In the genomic region with DNA sequence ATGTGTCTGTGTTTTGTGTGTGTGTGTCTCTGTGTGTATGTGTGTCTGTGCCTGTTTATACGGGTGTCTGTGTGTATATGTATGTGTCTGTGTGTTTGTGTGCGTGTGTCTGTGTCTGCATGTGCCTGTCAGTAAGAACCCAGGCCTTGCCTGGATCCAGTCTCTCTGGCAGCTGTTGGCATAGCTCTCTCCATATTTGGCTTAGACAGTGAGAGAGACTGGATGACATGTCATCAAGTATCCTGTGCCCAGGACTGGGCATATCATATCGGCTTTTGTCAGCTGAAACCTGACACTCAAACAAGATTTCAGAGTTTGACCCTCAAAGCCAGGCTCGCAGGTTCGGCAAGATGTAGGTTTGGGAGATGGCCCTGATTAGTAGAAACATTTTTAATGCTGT, we compare ENCODE assay signal across 13 mouse cellular contexts. TPM values are rescaled to one million over a fixed set of nuclear protein-coding genes. Genes with fewer than 3 reads are reported as not detected.
DNase-seq lines count a peak whose midpoint lies in the region; ATAC-seq and TF ChIP-seq lines count a peak whose summit lies in the region.
"Had no signal": no experiment of that assay in that cellular context is flagged by ENCODE, and none has a peak within 500 bp of the region (broad histone marks: within the 10 kb centered on the region; RNA-seq: fewer than 3 reads in every experiment).

No protein-coding gene starts in this region.

- TF ChIP-seq EP300 in liver, postnatal 0 days (IDR thresholded peaks at IDR 0.05; ENCODE audit: low read depth), result no peak

- H3K4me2 ChIP-seq in hindbrain, embryonic 13.5 days, result no peak overlapping the region
- H3K4me2 ChIP-seq in hindbrain, postnatal 0 days (ENCODE audit: low read depth, low read length), result no peak overlapping the region
- H3K4me2 ChIP-seq in heart, embryonic 16.5 days (ENCODE audit: low read depth, low read length), result peak overlapping the region; percentile 55
- H3K4me2 ChIP-seq in liver, postnatal 0 days (ENCODE audit: low read depth, low read length), result no peak overlapping the region

- H3K4me1 ChIP-seq in hindbrain, embryonic 13.5 days (replicated peaks), result peaks cover 39% of the 10 kb centered on the region
- H3K4me1 ChIP-seq in hindbrain, postnatal 0 days (ENCODE audit: insufficient read depth, low read length), result peaks cover 16% of the 10 kb centered on the region
- peaks cover 38% of the 10 kb centered on the region for H3K4me1 ChIP-seq in heart, embryonic 16.5 days (ENCODE audit: control insufficient read depth, insufficient read depth, low read length)
- H3K4me1 ChIP-seq in liver, postnatal 0 days (ENCODE audit: insufficient read depth), result peaks cover 31% of the 10 kb centered on the region

- peaks cover 6% of the 10 kb centered on the region; the same call in 1 of the 2 replicates for H3K36me3 ChIP-seq in hindbrain, embryonic 13.5 days
- no peaks in the 10 kb centered on the region for H3K36me3 ChIP-seq in hindbrain, postnatal 0 days (ENCODE audit: insufficient read depth, low read length)
- H3K36me3 ChIP-seq in heart, embryonic 16.5 days (ENCODE audit: control insufficient read depth, insufficient read depth), result peaks cover 2% of the 10 kb centered on the region
- H3K36me3 ChIP-seq in liver, postnatal 0 days (replicated peaks; ENCODE audit: insufficient read depth, low read length), result no peaks in the 10 kb centered on the region; the same call in 1 of the 2 replicates

- TF ChIP-seq CTCF in hindbrain, postnatal 0 days (IDR thresholded peaks at IDR 0.05; ENCODE audit: low read depth), result no peak
- TF ChIP-seq CTCF in liver, postnatal 0 days (IDR thresholded peaks at IDR 0.05; ENCODE audit: low read depth), result no peak

- ATAC-seq in hindbrain, embryonic 13.5 days (ENCODE audit: low FRiP score), result no peak
- ATAC-seq in hindbrain, postnatal 0 days, result no peak
- ATAC-seq in heart, embryonic 16.5 days (replicated peaks; ENCODE audit: extremely low read depth, insufficient read depth, low FRiP score), result peak; percentile 79
- no peak for ATAC-seq in liver, postnatal 0 days
- ATAC-seq: forebrain, embryonic 16.5 days; hindbrain, embryonic 16.5 days had no signal

- 91% methylated on average over 5 of the region's 5 CpGs for WGBS in hindbrain, embryonic 13.5 days
- 80% methylated on average over 5 of the region's 5 CpGs for WGBS in hindbrain, postnatal 0 days
- 39% methylated on average over 5 of the region's 5 CpGs for WGBS in heart, embryonic 16.5 days
- 66% methylated on average over 5 of the region's 5 CpGs for WGBS in liver, postnatal 0 days (ENCODE audit: insufficient replicate concordance)

- H3K27ac ChIP-seq in hindbrain, embryonic 13.5 days, result no peak overlapping the region
- H3K27ac ChIP-seq in hindbrain, postnatal 0 days, result no peak overlapping the region
- H3K27ac ChIP-seq in heart, embryonic 16.5 days (ENCODE audit: low read length), result peak overlapping the region; percentile 95
- H3K27ac ChIP-seq in liver, postnatal 0 days (ENCODE audit: low read depth), result peak overlapping the region; percentile 77

- no peak overlapping the region for H3K4me3 ChIP-seq in hindbrain, embryonic 13.5 days
- H3K4me3 ChIP-seq in hindbrain, postnatal 0 days (ENCODE audit: low read length), result no peak overlapping the region
- no peak overlapping the region for H3K4me3 ChIP-seq in heart, embryonic 16.5 days (ENCODE audit: low read length)
- H3K4me3 ChIP-seq in liver, postnatal 0 days (ENCODE audit: low read depth, low read length), result no peak overlapping the region

- H3K9ac ChIP-seq in hindbrain, embryonic 13.5 days, result 0 out of 2 replicates have a peak overlapping the region, but pooled peaks have one; percentile 51
- H3K9ac ChIP-seq in hindbrain, postnatal 0 days (replicated peaks; ENCODE audit: low read length), result no peak overlapping the region
- H3K9ac ChIP-seq in heart, embryonic 16.5 days (ENCODE audit: low read length), result peak overlapping the region; percentile 28
- H3K9ac ChIP-seq in liver, postnatal 0 days (replicated peaks), result no peak overlapping the region

- no peak for DNase-seq in hindbrain, postnatal 0 days (ENCODE audit: low spot score)
- peak; percentile 9 for DNase-seq in gastrocnemius, postnatal 10 days
- no peak for DNase-seq in liver, postnatal 0 days
- no peak for DNase-seq in urinary bladder, postnatal 14 days (ENCODE audit: low spot score)
- no peak for DNase-seq in lung, postnatal 36 days
- no peak for DNase-seq in adrenal gland, adult 2 months

- no peaks in the 10 kb centered on the region for H3K9me3 ChIP-seq in hindbrain, embryonic 13.5 days
- no peaks in the 10 kb centered on the region for H3K9me3 ChIP-seq in hindbrain, postnatal 0 days (ENCODE audit: low read length)
- H3K9me3 ChIP-seq in heart, embryonic 16.5 days (replicated peaks; ENCODE audit: control insufficient read depth, low read length), result no peaks in the 10 kb centered on the region
- no peaks in the 10 kb centered on the region for H3K9me3 ChIP-seq in liver, postnatal 0 days (ENCODE audit: low read length)

- no peaks in the 10 kb centered on the region for H3K27me3 ChIP-seq in hindbrain, embryonic 13.5 days
- H3K27me3 ChIP-seq in hindbrain, postnatal 0 days (ENCODE audit: insufficient read depth, low read length), result no peaks in the 10 kb centered on the region
- no peaks in the 10 kb centered on the region for H3K27me3 ChIP-seq in heart, embryonic 16.5 days (ENCODE audit: control insufficient read depth, insufficient read depth, low read length)
- no peaks in the 10 kb centered on the region for H3K27me3 ChIP-seq in liver, postnatal 0 days (ENCODE audit: insufficient read depth, low read length)

RNA-seq across cellular contexts. Expression of a gene that starts 6.2 kb away (rescaled TPM):
- 89.1 and 95.3 TPM in 2 replicates for polyA plus RNA-seq in hindbrain, embryonic 13.5 days (2015; fragmentation: Nextera tagmentation; extraction: Ambion mirVana)
- total RNA-seq in hindbrain, postnatal 0 days (2014; rRNA removed), result 72.3 and 75.7 TPM in 2 replicates
- polyA plus RNA-seq in hindbrain, postnatal 0 days (2015; fragmentation: Nextera tagmentation; extraction: Ambion mirVana), result 115 and 125 TPM in 2 replicates
- 100 to 1,000 TPM; 407 to 464 TPM for total RNA-seq in gastrocnemius, postnatal 10 days (2021)
- polyA plus RNA-seq in heart, embryonic 16.5 days (2015; fragmentation: Nextera tagmentation; extraction: Ambion mirVana), result 398 and 419 TPM in 2 replicates
- polyA plus RNA-seq in liver, postnatal 0 days (2015; fragmentation: Nextera tagmentation; extraction: Ambion mirVana), result 30.5 and 32.2 TPM in 2 replicates
- total RNA-seq in adrenal gland, adult 2 months (2021), result 100 to 1,000 TPM; 121 to 123 TPM
- polyA plus RNA-seq in adrenal gland, adult 2 months (2012; rRNA removed), result 35.0 and 44.8 TPM in 2 replicates

RNA-seq across cellular contexts. Expression of a gene that starts 15.7 kb away (rescaled TPM):
- polyA plus RNA-seq in hindbrain, embryonic 13.5 days (2015; fragmentation: Nextera tagmentation; extraction: Ambion mirVana), result 168 and 174 TPM in 2 replicates
- 112 and 113 TPM in 2 replicates for total RNA-seq in hindbrain, postnatal 0 days (2014; rRNA removed)
- 156 and 157 TPM in 2 replicates for polyA plus RNA-seq in hindbrain, postnatal 0 days (2015; fragmentation: Nextera tagmentation; extraction: Ambion mirVana)
- total RNA-seq in gastrocnemius, postnatal 10 days (2021), result 10 to 100 TPM; 72.1 to 74.5 TPM
- 152 and 161 TPM in 2 replicates for polyA plus RNA-seq in heart, embryonic 16.5 days (2015; fragmentation: Nextera tagmentation; extraction: Ambion mirVana)
- polyA plus RNA-seq in liver, postnatal 0 days (2015; fragmentation: Nextera tagmentation; extraction: Ambion mirVana), result 124 and 130 TPM in 2 replicates
- total RNA-seq in adrenal gland, adult 2 months (2021), result 10 to 100 TPM; 88.0 to 94.4 TPM
- 52.1 and 61.4 TPM in 2 replicates for polyA plus RNA-seq in adrenal gland, adult 2 months (2012; rRNA removed)

RNA-seq across cellular contexts. Expression of a gene that starts 22.7 kb away (rescaled TPM):
- polyA plus RNA-seq in hindbrain, embryonic 13.5 days (2015; fragmentation: Nextera tagmentation; extraction: Ambion mirVana), result not detected in 2 replicates
- not detected in 2 replicates for total RNA-seq in hindbrain, postnatal 0 days (2014; rRNA removed)
- not detected in 2 replicates for polyA plus RNA-seq in hindbrain, postnatal 0 days (2015; fragmentation: Nextera tagmentation; extraction: Ambion mirVana)
- not detected for total RNA-seq in gastrocnemius, postnatal 10 days (2021)
- polyA plus RNA-seq in heart, embryonic 16.5 days (2015; fragmentation: Nextera tagmentation; extraction: Ambion mirVana), result not detected in 2 replicates
- polyA plus RNA-seq in liver, postnatal 0 days (2015; fragmentation: Nextera tagmentation; extraction: Ambion mirVana), result not detected in 2 replicates
- total RNA-seq in adrenal gland, adult 2 months (2021), result under 1 TPM in 1 of 2 experiments, not detected in 1; 0.46 TPM
- not detected in 2 replicates for polyA plus RNA-seq in adrenal gland, adult 2 months (2012; rRNA removed)
- total RNA-seq: common myeloid progenitor, adult 5-6 weeks; midbrain, postnatal 0 days had no signal
- polyA plus RNA-seq: forebrain, embryonic 16.5 days; hindbrain, embryonic 16.5 days; lung, postnatal 0 days; midbrain, postnatal 0 days had no signal

RNA-seq across cellular contexts. Expression of a gene that starts 56.2 kb away (rescaled TPM):
- polyA plus RNA-seq in hindbrain, embryonic 13.5 days (2015; fragmentation: Nextera tagmentation; extraction: Ambion mirVana), result 34.3 and 38.5 TPM in 2 replicates
- total RNA-seq in hindbrain, postnatal 0 days (2014; rRNA removed), result 28.3 and 31.0 TPM in 2 replicates
- polyA plus RNA-seq in hindbrain, postnatal 0 days (2015; fragmentation: Nextera tagmentation; extraction: Ambion mirVana), result 55.3 and 58.1 TPM in 2 replicates
- 10 to 100 TPM; 15.9 to 18.2 TPM for total RNA-seq in gastrocnemius, postnatal 10 days (2021)
- polyA plus RNA-seq in heart, embryonic 16.5 days (2015; fragmentation: Nextera tagmentation; extraction: Ambion mirVana), result 27.7 and 33.4 TPM in 2 replicates
- polyA plus RNA-seq in liver, postnatal 0 days (2015; fragmentation: Nextera tagmentation; extraction: Ambion mirVana), result 18.4 and 20.5 TPM in 2 replicates
- 10 to 100 TPM; 20.8 to 23.4 TPM for total RNA-seq in adrenal gland, adult 2 months (2021)
- polyA plus RNA-seq in adrenal gland, adult 2 months (2012; rRNA removed), result 48.7 and 49.3 TPM in 2 replicates

Comparison
In these comparisons a context has a peak if more than half of its experiments do, and no peak if none do; other contexts are left out.
1. H3K9ac ChIP-seq: peak in hindbrain, embryonic 13.5 days (single experiment) and heart, embryonic 16.5 days (single experiment); none in hindbrain, postnatal 0 days (single experiment) and liver, postnatal 0 days (single experiment).
2. H3K27ac ChIP-seq: peak in heart, embryonic 16.5 days (single experiment) and liver, postnatal 0 days (single experiment); none in hindbrain, embryonic 13.5 days (single experiment) and hindbrain, postnatal 0 days (single experiment).